Mouse (Mus musculus) CH12.LX (cell line): ENCODE measurements around the gene Itgb7. TPM values are rescaled to one million over a fixed set of nuclear protein-coding genes. Genes with fewer than 3 reads are reported as not detected.

Source experiments
- DNase-seq: peaks from one replicate; pipeline ENCODE4 v3.0.0-alpha.2; 2013; ENCODE audit errors: extremely low read depth
- H3K27ac ChIP-seq: 2 replicates; pipeline ENCODE4 v1.5.1; 2012; ENCODE audit warnings: low read depth, mild to moderate bottlenecking, control low read depth, moderate library complexity; ENCODE audit not compliant: insufficient read depth
- H3K27me3 ChIP-seq: replicated peaks from 2 replicates; pipeline ENCODE3; 2012; ENCODE audit warnings: inconsistent platforms
- H3K36me3 ChIP-seq, 2 experiments: replicated peaks in 1 of 2; 2 replicates each; pipeline versions ENCODE3 to v1.6.1; 2012; ENCODE audit warnings: inconsistent platforms in 1 of 2, low read length in 1 of 2, mild to moderate bottlenecking in 1 of 2, mixed read lengths in 1 of 2, moderate library complexity in 1 of 2; ENCODE audit not compliant: control insufficient read depth in 1 of 2, insufficient read depth in 1 of 2
- H3K4me1 ChIP-seq, 2 experiments: 2 replicates each; pipeline ENCODE4 v1.6.1; 2012; ENCODE audit warnings: inconsistent platforms in 1 of 2, moderate library complexity in 1 of 2; ENCODE audit not compliant: insufficient read depth in 2 of 2, control insufficient read depth in 1 of 2
- H3K4me2 ChIP-seq: 2 replicates; pipeline ENCODE4 v1.6.1; 2012; ENCODE audit warnings: low read depth, mild to moderate bottlenecking, control low read depth; ENCODE audit not compliant: poor library complexity, insufficient read depth, severe bottlenecking
- H3K4me3 ChIP-seq, 3 experiments: fragments of 150-350 bp in 1 of 3; sonication (generic) in 1 of 3; replicated peaks in 1 of 3; 2 replicates each; pipeline versions ENCODE3 to v1.5.1; 2011 to 2012; ENCODE audit warnings: low read depth in 2 of 3, low read length in 2 of 3, mild to moderate bottlenecking in 2 of 3, moderate library complexity in 2 of 3, control low read depth in 1 of 3, improper control_type of control experiment in 1 of 3, inconsistent platforms in 1 of 3, mixed read lengths in 1 of 3; ENCODE audit not compliant: poor library complexity in 1 of 3
- H3K79me2 ChIP-seq: replicated peaks from 2 replicates; pipeline ENCODE4 v1.6.1; 2012; ENCODE audit warnings: mild to moderate bottlenecking, moderate library complexity; ENCODE audit not compliant: control insufficient read depth, poor library complexity, insufficient read depth, severe bottlenecking; ENCODE audit errors: extremely low read depth
- H3K9ac ChIP-seq: 2 replicates; pipeline ENCODE4 v1.6.1; 2012; ENCODE audit warnings: low read depth, mild to moderate bottlenecking, control low read depth, moderate library complexity; ENCODE audit not compliant: insufficient read depth
- H3K9me3 ChIP-seq: replicated peaks from 2 replicates; pipeline ENCODE3; 2012; ENCODE audit warnings: low read length, inconsistent platforms, mixed read lengths
- BHLHE40 ChIP-seq: IDR thresholded peaks from 2 replicates; pipeline ENCODE4 v1.6.1; 2011; ENCODE audit warnings: mild to moderate bottlenecking, low read depth, low read length, improper control_type of control experiment
- CHD2 ChIP-seq: IDR thresholded peaks from 2 replicates; pipeline ENCODE4 v1.6.1; 2011; ENCODE audit warnings: low read length, improper control_type of control experiment
- ELF1 ChIP-seq: IDR thresholded peaks from 2 replicates; pipeline ENCODE4 v1.6.1; 2014; ENCODE audit warnings: low read depth, mild to moderate bottlenecking, inconsistent platforms, low read length, improper control_type of control experiment
- GABPA ChIP-seq: IDR thresholded peaks from 2 replicates; pipeline ENCODE4 v1.6.1; 2012; ENCODE audit warnings: low read depth, low read length, improper control_type of control experiment, inconsistent platforms; ENCODE audit not compliant: insufficient replicate concordance
- HCFC1 ChIP-seq: IDR thresholded peaks from 2 replicates; pipeline ENCODE4 v1.6.1; 2012; ENCODE audit warnings: low read depth, mild to moderate bottlenecking, inconsistent platforms, low read length, improper control_type of control experiment
- IRF4 ChIP-seq: IDR thresholded peaks from 2 replicates; pipeline ENCODE4 v1.6.1; 2014; ENCODE audit warnings: low read depth, mild to moderate bottlenecking, inconsistent platforms, low read length, improper control_type of control experiment
- JUN ChIP-seq: IDR thresholded peaks from 2 replicates; pipeline ENCODE4 v1.6.1; 2011; ENCODE audit warnings: low read depth, mild to moderate bottlenecking, low read length, improper control_type of control experiment, moderate library complexity; ENCODE audit not compliant: insufficient read depth
- JUND ChIP-seq: conservative IDR thresholded peaks from 2 replicates; pipeline ENCODE4 v1.6.1; 2011; ENCODE audit warnings: low read depth, low read length, improper control_type of control experiment
- MEF2A ChIP-seq: IDR thresholded peaks from 2 replicates; pipeline ENCODE4 v1.6.1; 2014; ENCODE audit warnings: low read depth, mild to moderate bottlenecking, inconsistent platforms, low read length, improper control_type of control experiment, borderline replicate concordance
- MXI1 ChIP-seq: IDR thresholded peaks from 2 replicates; pipeline ENCODE4 v1.6.1; 2011; ENCODE audit warnings: mild to moderate bottlenecking, low read depth, low read length, improper control_type of control experiment
- NELFE ChIP-seq: IDR thresholded peaks from 2 replicates; pipeline ENCODE4 v1.6.1; 2011; ENCODE audit warnings: low read depth, low read length, improper control_type of control experiment
- NRF1 ChIP-seq: IDR thresholded peaks from 2 replicates; pipeline ENCODE4 v1.6.1; 2014; ENCODE audit warnings: low read depth, mild to moderate bottlenecking, inconsistent platforms, low read length, improper control_type of control experiment, moderate library complexity
- PAX5 ChIP-seq: IDR thresholded peaks from 2 replicates; pipeline ENCODE4 v1.6.1; 2012; ENCODE audit warnings: low read length, inconsistent platforms, mixed read lengths
- POLR2AphosphoS2 ChIP-seq: IDR thresholded peaks from 2 replicates; pipeline ENCODE4 v1.6.1; 2011; ENCODE audit warnings: low read depth, low read length, improper control_type of control experiment
- SMC3 ChIP-seq: IDR thresholded peaks from 2 replicates; pipeline ENCODE4 v1.6.1; 2011; ENCODE audit warnings: low read depth, low read length, improper control_type of control experiment
- TCF12 ChIP-seq: IDR thresholded peaks from 2 replicates; pipeline ENCODE4 v1.6.1; 2014; ENCODE audit warnings: low read depth, mild to moderate bottlenecking, inconsistent platforms, low read length, improper control_type of control experiment
- ZC3H11A ChIP-seq: IDR thresholded peaks from 2 replicates; pipeline ENCODE4 v1.6.1; 2012; ENCODE audit warnings: low read depth, mild to moderate bottlenecking, inconsistent platforms, low read length, improper control_type of control experiment
- ZNF384 ChIP-seq: IDR thresholded peaks from 2 replicates; pipeline ENCODE4 v1.6.1; 2012; ENCODE audit warnings: low read depth, low read length, improper control_type of control experiment, inconsistent platforms
- dilution Hi-C: fragments of 300-500 bp; cut with MboI; formaldehyde crosslinking; loops from 2 replicates; pipeline ENCODE4 v1.14.3; 2020; ENCODE audit warnings: low sequenced_read_pairs; ENCODE audit not compliant: extremely low pct_unique_long_range_greater_than_20kb, extremely low pct_ligation_motif_present
- in situ Hi-C: fragments of 300-500 bp; cut with MboI; formaldehyde crosslinking; loops from 3 replicates; pipeline ENCODE4 v1.14.3; 2019; ENCODE audit warnings: low sequenced_read_pairs, low pct_ligation_motif_present, low pct_unique_long_range_greater_than_20kb, mixed read lengths
- polyA plus RNA-seq: library from polyadenylated mRNA; unstranded; fragments of >175 nt; gene quantifications from 2 replicates; pipeline ENCODE4 v1.2.1, GENCODE M21; 2012; ENCODE audit warnings: low read depth; ENCODE audit not compliant: insufficient read length
- total RNA-seq, 2 experiments: library from RNA; depleted of rRNA; stranded (reverse); fragments of 300-350 nt in 1 of 2; fragments of >200 nt in 1 of 2; gene quantifications; 2 replicates each; pipeline ENCODE4 v1.2.3; 2012 to 2014

The Itgb7 gene
- total and polyA plus RNA-seq, 3 experiments, result 1.8 to 17.7 (median 2.8) TPM

DNA sequence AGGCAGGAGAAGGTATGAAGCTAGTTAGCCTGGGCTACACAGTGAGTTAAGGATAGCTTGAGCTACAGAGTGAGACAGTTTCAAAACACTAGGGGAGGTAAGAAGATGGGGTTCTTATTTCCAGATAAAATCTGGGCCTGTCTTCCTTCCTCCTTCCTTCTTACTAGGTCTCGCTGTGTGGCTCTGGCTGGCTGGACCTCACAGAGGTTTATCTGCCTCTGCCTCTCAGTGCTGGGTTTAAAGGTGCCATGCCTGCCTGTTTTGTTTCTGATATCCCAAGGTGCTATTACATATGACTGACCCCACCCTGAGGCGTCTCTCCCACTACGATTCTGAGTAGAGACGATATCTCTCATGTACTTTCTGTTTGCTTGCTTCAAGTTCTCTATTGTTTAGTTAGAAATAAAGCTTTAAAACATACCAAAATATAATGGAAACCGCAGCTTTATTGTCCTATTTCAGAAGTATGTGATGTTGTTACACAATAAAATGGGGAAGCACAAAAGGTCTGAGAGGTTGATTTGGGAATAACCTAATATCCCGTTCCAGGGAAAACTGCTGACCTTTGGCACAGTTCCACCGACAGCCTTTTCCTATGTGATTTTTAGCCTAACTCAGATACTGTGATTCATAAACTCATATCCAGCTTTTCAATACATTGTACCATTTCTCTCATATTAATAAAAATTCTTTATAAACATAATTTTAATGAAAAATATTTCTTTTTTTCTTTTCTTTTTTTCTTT lies 55.0 kb downstream of the Itgb7 start:
- Histone ChIP-seq H3K4me2 (no peak overlapping the region), H3K9ac (no peak overlapping the region), H3K79me2 (no peaks in the 10 kb centered on the region), H3K27me3 (no peaks in the 10 kb centered on the region), H3K9me3 (no peaks in the 10 kb centered on the region), H3K4me3 (no peak overlapping the region), H3K4me1 (peaks cover 0 to 4% of the 10 kb centered on the region in 2 experiments; a peak in 2 of 4 replicates), H3K27ac (no peak overlapping the region), H3K36me3 (peaks cover 0 to 4% of the 10 kb centered on the region in 2 experiments)
- dilution Hi-C loops (no loop called here), in situ Hi-C loops (no loop called here)
- DNase-seq, result no peak
- TF ChIP-seq JUN (no peak), BHLHE40 (no peak)

DNA sequence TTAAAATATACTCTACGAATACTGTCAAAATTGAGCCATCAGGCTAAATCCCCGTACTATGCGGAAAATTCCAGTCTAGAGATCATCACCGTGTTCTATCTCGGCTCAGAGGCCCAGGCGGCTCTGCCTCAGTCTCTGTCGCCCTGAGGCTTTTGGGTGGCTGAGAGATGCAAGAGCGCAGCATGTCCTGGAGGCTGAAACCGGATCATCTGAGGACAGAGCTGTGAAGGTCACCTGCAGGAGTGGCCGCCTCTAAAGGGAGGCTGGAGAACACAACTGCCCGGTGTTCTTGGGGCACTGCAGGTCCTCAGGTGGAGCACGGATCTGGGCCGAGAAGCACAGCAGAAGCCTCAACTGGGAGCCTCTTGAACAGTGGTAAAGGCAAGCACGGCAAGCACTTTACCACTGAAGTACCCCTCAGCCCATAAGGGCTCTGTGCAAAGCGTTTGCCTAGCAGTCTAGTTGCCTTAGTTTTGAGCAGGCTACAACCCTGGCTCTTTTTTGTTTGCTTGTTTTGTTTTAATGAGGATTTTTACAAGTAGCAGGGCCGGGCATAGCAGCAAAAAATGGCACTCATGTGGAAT lies 55.9 kb downstream of the Itgb7 start:
- Histone ChIP-seq H3K4me1 (peaks cover 0 to 4% of the 10 kb centered on the region in 2 experiments; a peak in 2 of 4 replicates), H3K9me3 (no peaks in the 10 kb centered on the region), H3K36me3 (peaks cover 0 to 4% of the 10 kb centered on the region in 2 experiments), H3K79me2 (no peaks in the 10 kb centered on the region), H3K9ac (no peak overlapping the region), H3K4me3 (no peak overlapping the region), H3K27me3 (no peaks in the 10 kb centered on the region), H3K27ac (no peak overlapping the region), H3K4me2 (no peak overlapping the region)
- no peak for DNase-seq
- dilution Hi-C loops, result no loop called here
- in situ Hi-C loops, result no loop called here
- TF ChIP-seq NELFE (no peak), IRF4 (no peak), ZC3H11A (no peak), TCF12 (no peak), BHLHE40 (no peak), SMC3 (no peak), JUND (no peak), JUN (no peak)

DNA sequence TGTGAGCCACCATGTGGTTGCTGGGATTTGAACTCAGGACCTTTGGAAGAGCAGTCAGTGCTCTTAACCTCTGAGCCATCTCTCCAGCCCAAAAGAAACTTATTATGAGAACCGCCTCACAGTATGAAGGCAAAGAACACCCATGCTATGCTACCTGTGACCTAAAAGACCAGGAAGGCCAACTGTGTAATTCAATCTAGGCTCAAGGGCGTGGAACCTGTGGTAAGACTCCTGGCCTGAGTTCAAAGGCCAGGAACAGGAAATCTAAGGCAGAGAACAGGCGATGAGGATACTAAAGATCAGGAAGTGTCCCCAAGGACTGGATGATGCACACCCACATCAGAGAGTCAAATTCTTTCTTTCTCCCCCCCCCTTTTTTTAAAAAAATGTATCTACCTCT lies 58.2 kb downstream of the Itgb7 start:
- Histone ChIP-seq H3K36me3 (no peaks in the 10 kb centered on the region), H3K4me1 (peaks cover 0 to 3% of the 10 kb centered on the region in 2 experiments; a peak in 2 of 4 replicates), H3K9ac (no peak overlapping the region), H3K4me3 (no peak overlapping the region), H3K9me3 (no peaks in the 10 kb centered on the region), H3K27me3 (no peaks in the 10 kb centered on the region), H3K27ac (no peak overlapping the region), H3K4me2 (no peak overlapping the region), H3K79me2 (no peaks in the 10 kb centered on the region)
- TF ChIP-seq GABPA (no peak), HCFC1 (no peak), ELF1 (no peak), SMC3 (no peak), MXI1 (no peak), NRF1 (no peak), PAX5 (no peak), JUN (no peak), JUND (no peak), POLR2AphosphoS2 (no peak), CHD2 (no peak), ZNF384 (no peak), MEF2A (no peak)
- in situ Hi-C loops, result no loop called here
- DNase-seq, result no peak
- dilution Hi-C loops, result no loop called here
